Mouse (Mus musculus) heart, adult 2 months (tissue): ENCODE data around the gene Dcp1b.

Experiments used
- CTCF ChIP-seq: fragments of 200-600 bp; IDR thresholded peaks from 2 replicates; pipeline ENCODE4 v1.8.1; 2022; ENCODE audit warnings: antibody characterized with exemption, mild to moderate bottlenecking, moderate library complexity
- EP300 ChIP-seq: fragments of 200-500 bp; IDR thresholded peaks from 2 replicates; pipeline ENCODE4 v1.6.1; 2011; ENCODE audit warnings: low read depth, low read length, control low read depth; ENCODE audit not compliant: insufficient read depth
- POLR2A ChIP-seq: fragments of 200-500 bp; IDR thresholded peaks from 2 replicates; pipeline ENCODE4 v1.6.1; 2011; ENCODE audit warnings: mild to moderate bottlenecking, low read depth, low read length, control low read depth; ENCODE audit not compliant: insufficient read depth

DNA sequence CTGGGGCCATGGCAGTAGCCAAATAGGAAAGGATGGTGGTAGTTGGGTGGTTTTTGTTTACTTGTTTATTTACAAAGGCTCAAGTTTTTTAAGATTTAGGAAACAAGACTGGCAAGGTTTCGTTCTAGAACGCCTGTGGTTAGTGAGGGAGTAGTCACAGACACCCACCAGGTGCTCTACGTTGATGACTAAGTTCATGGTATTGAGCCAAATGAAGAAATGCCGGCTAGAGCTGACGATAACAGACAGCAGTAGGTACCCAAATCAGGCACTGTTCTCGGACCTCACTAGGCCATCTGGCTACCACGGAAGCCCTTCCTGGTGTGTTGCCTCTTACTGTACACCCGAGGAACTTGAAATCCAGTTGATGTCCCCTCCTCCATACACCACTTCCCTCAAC, 51.9 kb downstream of the Dcp1b start:
- TF ChIP-seq POLR2A (no peak), CTCF (no peak), EP300 (no peak)
